Mouse (Mus musculus): Measurements from ENCODE around the gene Palm2. TPM values are rescaled to one million over a fixed set of nuclear protein-coding genes. Genes with fewer than 3 reads are reported as not detected.

Palm2 gene
- total and polyA plus RNA-seq, 3 experiments = not detected

- H3K9ac ChIP-seq (ENCODE audit: control insufficient read depth, low read depth, low read length, poor library complexity, severe bottlenecking) = no peak overlapping the region
- H3K4me3 ChIP-seq (ENCODE audit: control insufficient read depth in 1 of 2, insufficient read depth in 1 of 2, low read depth in 2 of 2, low read length in 2 of 2) = no peak overlapping the region
- TF ChIP-seq CHD2 (IDR thresholded peaks at IDR 0.05; ENCODE audit: low read length) (no peak), TAL1 (IDR thresholded peaks at IDR 0.05; ENCODE audit: low read length) (no peak), POLR2A (IDR thresholded peaks at IDR 0.05; ENCODE audit: control insufficient read depth in 1 of 2, insufficient read depth in 1 of 2, low read depth in 1 of 2, low read length in 2 of 2, poor library complexity in 1 of 2) (no peak), JUND (IDR thresholded peaks at IDR 0.05; ENCODE audit: low read depth, low read length) (no peak), MYB (IDR thresholded peaks at IDR 0.05; ENCODE audit: low read depth, low read length) (no peak), RAD21 (IDR thresholded peaks at IDR 0.05; ENCODE audit: low read depth, low read length) (no peak), ZMIZ1 (IDR thresholded peaks at IDR 0.05; ENCODE audit: low read depth, low read length) (no peak), SMC3 (IDR thresholded peaks at IDR 0.05; ENCODE audit: low read depth, low read length) (no peak), ELF1 (IDR thresholded peaks at IDR 0.05; ENCODE audit: low read depth, low read length) (no peak), TCF12 (IDR thresholded peaks at IDR 0.05; ENCODE audit: low read depth, low read length) (no peak), TBP (IDR thresholded peaks at IDR 0.05; ENCODE audit: low read depth, low read length) (no peak), ETS1 (IDR thresholded peaks at IDR 0.05; ENCODE audit: low read depth, low read length) (no peak), CTCF (IDR thresholded peaks at IDR 0.05 in 2 of 3, conservative IDR thresholded peaks at IDR 0.05 in 1 of 3; ENCODE audit: control insufficient read depth in 1 of 3, insufficient read depth in 1 of 3, low read depth in 2 of 3, low read length in 3 of 3, poor library complexity in 1 of 3, severe bottlenecking in 1 of 3) (no peak), MXI1 (IDR thresholded peaks at IDR 0.05; ENCODE audit: low read depth, low read length) (no peak), MAX (IDR thresholded peaks at IDR 0.05; ENCODE audit: low read length) (no peak), POLR2AphosphoS2 (IDR thresholded peaks at IDR 0.05; ENCODE audit: low read length) (no peak), MAFK (IDR thresholded peaks at IDR 0.05; ENCODE audit: borderline replicate concordance, low read depth, low read length) (no peak), MAZ (IDR thresholded peaks at IDR 0.05; ENCODE audit: low read depth, low read length) (no peak), ZNF384 (IDR thresholded peaks at IDR 0.05; ENCODE audit: low read depth, low read length) (no peak), NELFE (IDR thresholded peaks at IDR 0.05; ENCODE audit: low read depth, low read length) (no peak)
- H3K27me3 ChIP-seq (ENCODE audit: control insufficient read depth in 1 of 2, insufficient read depth in 2 of 2, low read length in 2 of 2) = no peaks in the 10 kb centered on the region
- no peaks in the 10 kb centered on the region for H3K9me3 ChIP-seq (replicated peaks; ENCODE audit: insufficient read depth, low read length)
- H3K4me1 ChIP-seq (ENCODE audit: control insufficient read depth in 1 of 2, insufficient read depth in 2 of 2, low read length in 2 of 2) = no peaks in the 10 kb centered on the region
- H3K79me2 ChIP-seq (ENCODE audit: control insufficient read depth, insufficient read depth, low read length, poor library complexity) = no peaks in the 10 kb centered on the region
- no peak for DNase-seq (ENCODE audit: low read depth, low spot score)
- H3K27ac ChIP-seq (ENCODE audit: control insufficient read depth, low read depth, low read length) = no peak overlapping the region
- no peaks in the 10 kb centered on the region for H3K36me3 ChIP-seq (ENCODE audit: control insufficient read depth in 1 of 2, insufficient read depth in 2 of 2, low read length in 2 of 2)
These were observed 104.1 kb downstream of the Palm2 start for GRCm38 (mm10) chr4:57538029-57538688.

GRCm38 (mm10) chr4:57543692-57544256 lies 109.7 kb downstream of the Palm2 start:
- DNase-seq (ENCODE audit: low read depth, low spot score) = no peak
- Histone ChIP-seq H3K36me3 (ENCODE audit: control insufficient read depth in 1 of 2, insufficient read depth in 2 of 2, low read length in 2 of 2) (no peaks in the 10 kb centered on the region), H3K9me3 (replicated peaks; ENCODE audit: insufficient read depth, low read length) (no peaks in the 10 kb centered on the region), H3K79me2 (ENCODE audit: control insufficient read depth, insufficient read depth, low read length, poor library complexity) (no peaks in the 10 kb centered on the region), H3K4me1 (ENCODE audit: control insufficient read depth in 1 of 2, insufficient read depth in 2 of 2, low read length in 2 of 2) (no peaks in the 10 kb centered on the region), H3K27ac (ENCODE audit: control insufficient read depth, low read depth, low read length) (no peak overlapping the region), H3K9ac (ENCODE audit: control insufficient read depth, low read depth, low read length, poor library complexity, severe bottlenecking) (no peak overlapping the region), H3K4me3 (ENCODE audit: control insufficient read depth in 1 of 2, insufficient read depth in 1 of 2, low read depth in 2 of 2, low read length in 2 of 2) (no peak overlapping the region), H3K27me3 (ENCODE audit: control insufficient read depth in 1 of 2, insufficient read depth in 2 of 2, low read length in 2 of 2) (no peaks in the 10 kb centered on the region)
- no peak for TF ChIP-seq ZNF384 (IDR thresholded peaks at IDR 0.05; ENCODE audit: low read depth, low read length)
- no peak for TF ChIP-seq POLR2AphosphoS5 (IDR thresholded peaks at IDR 0.05; ENCODE audit: borderline replicate concordance, low read depth, low read length)
- TF ChIP-seq ZC3H11A (IDR thresholded peaks at IDR 0.05; ENCODE audit: low read depth, low read length) = no peak
- TF ChIP-seq NRF1 (IDR thresholded peaks at IDR 0.05; ENCODE audit: insufficient read depth, low read depth, low read length, poor library complexity, severe bottlenecking) = no peak
- no peak for TF ChIP-seq MXI1 (IDR thresholded peaks at IDR 0.05; ENCODE audit: low read depth, low read length)
- TF ChIP-seq CHD1 (IDR thresholded peaks at IDR 0.05; ENCODE audit: low read depth, low read length) = no peak
- no peak for TF ChIP-seq MAFK (IDR thresholded peaks at IDR 0.05; ENCODE audit: borderline replicate concordance, low read depth, low read length)
- no peak for TF ChIP-seq POLR2AphosphoS2 (IDR thresholded peaks at IDR 0.05; ENCODE audit: low read length)
- TF ChIP-seq KAT2A (conservative IDR thresholded peaks at IDR 0.05; ENCODE audit: low read depth, low read length) = no peak
- TF ChIP-seq RCOR1 (IDR thresholded peaks at IDR 0.05; ENCODE audit: low read depth, low read length) = no peak
- TF ChIP-seq CHD2 (IDR thresholded peaks at IDR 0.05; ENCODE audit: low read length) = no peak

All from MEL (cell line).